Mouse (Mus musculus) liver (tissue): ENCODE data around the gene Kcnma1.

Experiments
- DNase-seq: peaks from one replicate; pipeline ENCODE4 v3.0.0-alpha.2; 2020; ENCODE audit warnings: mixed read lengths

Gene Kcnma1

DNA sequence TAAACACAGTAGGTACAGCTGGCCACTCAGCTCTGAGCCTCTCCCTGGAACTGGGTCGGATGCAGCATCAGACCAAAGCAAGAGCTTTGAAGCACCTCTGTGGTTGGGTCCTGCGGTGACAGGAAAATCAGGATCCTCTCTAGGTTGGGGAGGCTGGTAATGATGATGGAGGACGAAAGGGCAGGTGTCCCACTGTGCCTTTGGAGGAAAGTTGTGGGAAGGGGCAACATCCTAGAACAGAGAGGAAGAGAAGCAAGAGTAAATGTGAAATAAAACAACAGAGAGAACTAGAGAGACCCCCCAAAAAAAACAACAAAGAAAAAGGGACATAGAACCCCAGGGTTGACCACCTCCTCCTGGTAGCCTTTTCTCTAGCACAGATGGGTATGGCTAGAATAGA, at the start of gene Kcnma1:
TSS of gene Kcnma1 (minus strand) at position 101 of the 400 bp plus-strand sequence.
- no peak for DNase-seq

DNA sequence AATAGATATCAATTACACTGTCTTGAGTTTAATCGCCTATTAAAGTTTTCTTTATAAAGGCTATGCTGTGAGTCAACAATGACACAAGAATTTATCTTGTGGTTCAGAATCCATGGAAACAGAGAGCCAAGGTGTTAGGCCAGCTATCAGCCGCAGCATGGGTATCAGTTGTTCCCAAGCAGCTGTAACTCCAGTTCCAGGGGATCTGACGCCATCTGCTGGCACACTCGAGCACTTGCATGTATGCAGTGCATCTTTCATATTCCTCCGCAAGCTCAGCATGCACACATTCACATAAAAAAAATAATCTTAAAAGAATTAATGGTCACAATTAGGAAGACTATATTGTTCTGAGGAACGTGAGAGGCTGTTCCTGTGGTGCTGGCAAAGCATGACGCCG, 45.5 kb upstream of the Kcnma1 start:
- DNase-seq: peak; percentile 25

GRCm38 (mm10) chr14:24059287-24059686, 45.0 kb upstream of the Kcnma1 start:
- no peak for DNase-seq

GRCm38 (mm10) chr14:24051821-24052220, 37.5 kb upstream of the Kcnma1 start:
- no peak for DNase-seq

DNA sequence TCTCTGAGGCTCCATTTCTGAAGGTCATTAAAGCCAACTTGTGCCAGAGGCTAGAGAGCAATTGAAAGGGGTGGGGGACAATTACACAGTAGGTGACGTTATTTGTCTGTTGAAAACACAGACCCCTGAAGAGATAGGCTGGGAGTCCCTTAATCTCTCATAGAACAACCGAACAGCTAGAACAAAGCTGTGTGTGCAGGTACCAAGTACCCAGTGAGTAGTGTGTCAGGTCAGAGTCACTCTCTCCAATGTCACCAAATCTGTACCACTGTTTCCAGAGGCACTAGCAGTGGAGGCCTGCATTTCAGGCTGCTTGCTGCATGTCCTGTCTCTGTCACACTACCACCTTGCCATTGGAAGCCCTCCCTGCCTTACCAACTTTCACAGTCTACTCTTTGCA, 22.3 kb upstream of the Kcnma1 start:
- no peak for DNase-seq

DNA sequence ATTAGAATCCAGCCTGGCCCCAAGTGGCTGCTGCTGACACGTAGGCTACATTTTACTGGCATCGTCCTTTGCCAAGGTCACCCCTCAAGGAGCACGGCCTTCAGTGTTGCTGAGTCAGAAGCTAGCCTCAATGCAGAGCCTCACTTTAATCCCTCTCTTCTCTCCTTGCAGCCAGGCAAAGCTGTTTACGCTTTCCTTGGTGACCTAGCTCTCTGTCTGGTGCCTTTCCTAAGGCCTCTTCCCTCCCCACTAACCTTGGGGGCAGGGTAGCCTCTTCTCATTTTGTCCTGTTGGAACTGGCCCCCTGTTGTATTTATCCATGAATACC, 21.9 kb upstream of the Kcnma1 start:
- DNase-seq: no peak

DNA sequence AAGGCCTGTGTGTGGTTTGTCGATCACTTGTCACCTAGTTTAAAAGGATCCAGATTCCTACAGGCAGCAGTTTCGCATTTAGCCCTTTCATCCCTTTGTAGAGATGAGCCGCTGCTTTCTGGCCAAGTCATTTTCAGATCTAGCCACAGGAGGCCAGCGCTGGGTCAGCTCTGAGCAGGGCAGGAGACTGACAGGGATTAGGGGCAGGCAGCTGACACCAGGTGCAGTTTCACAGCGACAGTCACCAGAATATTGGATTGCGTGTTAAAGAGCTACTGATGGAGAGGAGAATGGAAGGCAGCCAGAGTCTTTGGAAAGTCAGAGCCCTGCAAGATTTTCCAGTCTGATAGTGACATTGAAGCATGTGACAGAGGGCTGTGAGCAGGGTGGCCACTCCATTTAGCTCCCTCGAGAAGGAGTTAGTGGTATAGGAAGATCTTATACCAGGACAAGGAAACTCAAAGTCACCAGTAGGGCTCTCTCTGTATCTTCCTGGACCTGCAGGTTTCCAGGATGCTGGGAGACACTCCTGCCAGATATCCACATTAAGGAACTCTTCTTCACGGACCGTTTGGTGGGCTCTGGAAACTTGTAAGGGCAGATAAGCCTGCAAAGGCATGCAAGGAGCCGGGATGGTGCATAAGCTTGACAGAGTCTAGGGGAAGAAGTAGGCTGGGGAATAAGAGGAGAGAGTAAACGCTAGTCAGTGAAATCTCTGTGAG, 21.4 kb upstream of the Kcnma1 start:
- no peak for DNase-seq

GRCm38 (mm10) chr14:24032876-24033389, 18.6 kb upstream of the Kcnma1 start:
- no peak for DNase-seq

DNA sequence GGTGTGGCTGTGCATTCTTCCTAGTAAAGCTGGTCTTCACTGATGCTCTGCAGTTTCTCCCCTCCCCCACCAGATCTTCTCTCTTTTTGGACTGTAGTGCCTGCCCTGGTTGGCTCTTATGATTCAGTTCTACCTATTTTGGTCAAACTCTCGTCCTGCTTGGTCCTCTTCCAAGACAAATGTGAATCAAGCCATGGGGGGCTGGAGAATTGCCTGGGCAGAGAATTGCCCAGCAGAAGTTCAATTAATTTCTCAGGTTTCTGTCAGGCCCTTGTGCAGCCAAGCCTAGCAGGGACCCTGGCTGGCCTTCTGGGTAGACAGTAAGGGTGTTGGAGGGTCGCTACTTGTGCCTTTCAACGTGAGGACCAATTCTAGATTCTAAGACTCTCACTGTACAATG, 17.9 kb upstream of the Kcnma1 start:
- no peak for DNase-seq

DNA sequence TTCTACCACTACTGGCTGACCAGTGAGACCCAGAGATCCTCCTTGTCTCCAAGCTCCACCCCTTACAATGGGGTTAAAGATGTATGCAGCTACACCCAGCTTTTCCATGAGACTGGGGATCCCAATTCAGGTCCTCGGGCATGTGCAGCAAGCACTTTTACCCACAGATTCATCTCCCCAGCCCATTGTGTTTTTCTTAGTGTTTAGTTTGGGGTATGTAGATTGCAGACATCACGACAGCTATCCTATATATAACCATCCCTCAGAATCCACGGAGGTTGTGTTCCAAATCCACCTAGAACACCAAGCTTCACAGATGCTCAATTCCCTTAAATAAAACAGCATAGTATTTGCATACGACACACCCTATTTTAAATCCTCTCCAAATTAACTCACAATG, 6.4 kb upstream of the Kcnma1 start:
- no peak for DNase-seq

GRCm38 (mm10) chr14:24009978-24010377, 4.3 kb downstream of the Kcnma1 start:
- DNase-seq: no peak

- DNase-seq: peak; percentile 51
These were observed 6.0 kb downstream of the Kcnma1 start for GRCm38 (mm10) chr14:24008252-24008651.

GRCm38 (mm10) chr14:24006276-24006675, 8.0 kb downstream of the Kcnma1 start:
- DNase-seq: no peak

- DNase-seq: peak; percentile 10
These were observed 9.6 kb downstream of the Kcnma1 start for GRCm38 (mm10) chr14:24004471-24005271.

GRCm38 (mm10) chr14:24003450-24004381, 10.6 kb downstream of the Kcnma1 start:
- peak; percentile 9 for DNase-seq

DNA sequence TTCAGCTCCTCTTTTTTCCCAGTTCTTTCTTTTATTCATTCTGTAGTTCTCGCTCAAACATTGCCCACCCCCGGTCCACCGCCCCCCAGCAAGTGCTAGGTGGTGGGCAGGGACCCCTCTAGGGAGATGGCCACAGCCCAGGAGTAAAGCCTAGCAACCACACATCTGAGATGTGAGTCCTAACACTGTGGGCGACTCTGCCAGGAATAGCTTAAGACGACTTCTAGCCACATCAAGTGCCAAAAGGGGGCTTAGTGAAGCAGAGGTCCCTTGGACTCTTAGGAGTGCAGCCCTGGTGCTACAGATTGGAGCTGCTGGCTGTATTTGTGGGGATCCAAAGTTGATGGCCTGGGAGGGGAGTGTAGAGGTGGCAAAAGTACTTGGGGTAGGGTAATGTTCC, 11.6 kb downstream of the Kcnma1 start:
- no peak for DNase-seq

- no peak for DNase-seq
These were observed 16.4 kb downstream of the Kcnma1 start for GRCm38 (mm10) chr14:23997912-23998311.

- DNase-seq: no peak
These were observed 18.5 kb downstream of the Kcnma1 start for GRCm38 (mm10) chr14:23995831-23996230.

DNA sequence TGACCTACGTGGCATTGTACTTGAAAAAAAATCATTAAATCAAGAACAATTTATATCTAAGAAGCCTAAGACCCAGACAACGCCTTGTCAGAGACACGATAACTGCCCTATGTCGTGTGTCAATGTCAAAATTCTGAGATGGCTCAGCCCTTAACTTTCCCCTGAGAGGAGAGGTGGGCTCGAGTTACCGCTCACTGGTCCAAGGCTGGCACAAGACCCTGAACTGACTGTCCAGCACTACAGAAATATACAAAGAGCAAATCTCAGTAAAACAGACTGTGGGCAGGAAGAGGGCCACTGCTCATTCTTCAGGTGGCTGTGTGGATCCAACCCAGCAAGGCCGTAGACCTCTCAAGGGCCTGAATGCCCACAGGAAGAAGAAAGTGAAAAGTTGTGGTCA, 23.4 kb downstream of the Kcnma1 start:
- DNase-seq: no peak

DNA sequence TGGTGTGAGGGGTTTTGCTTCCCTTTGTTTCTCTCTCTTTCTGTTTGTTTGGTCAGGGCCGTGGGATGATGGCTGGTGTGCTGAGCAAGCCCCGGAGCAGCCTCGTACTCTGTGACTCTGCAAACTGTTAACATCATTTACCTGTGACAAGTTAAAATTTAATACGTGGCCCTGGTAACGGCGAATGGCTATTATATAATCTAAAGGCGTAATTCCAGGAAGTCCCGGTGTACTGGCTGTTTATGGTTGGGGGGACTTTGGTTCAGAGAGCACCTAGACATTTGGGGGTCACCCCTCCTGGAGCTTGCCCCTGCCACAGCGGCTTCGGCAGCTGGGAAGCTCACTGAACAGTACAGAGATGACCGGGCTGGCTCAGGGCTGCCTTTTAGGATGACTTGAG, 24.6 kb downstream of the Kcnma1 start:
- no peak for DNase-seq

DNA sequence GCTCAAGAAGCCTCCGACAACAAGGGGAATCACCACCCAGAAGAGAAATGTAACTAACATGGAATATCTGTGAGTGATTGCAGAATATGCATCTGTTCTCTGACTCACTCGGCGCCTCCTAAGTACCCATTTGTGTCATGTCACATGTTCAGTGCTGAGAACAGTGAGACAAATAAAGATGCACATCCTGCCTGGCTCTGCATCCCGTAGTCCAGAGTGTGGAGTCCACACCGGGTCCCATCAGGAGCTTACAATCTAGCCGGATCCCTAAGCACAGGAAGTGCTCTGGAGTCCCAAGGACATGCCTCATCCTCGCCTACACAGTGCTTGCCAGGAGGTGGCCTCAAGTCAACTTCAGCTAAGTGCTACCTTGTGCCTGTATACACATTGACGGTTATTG, 32.1 kb downstream of the Kcnma1 start:
- no peak for DNase-seq

DNA sequence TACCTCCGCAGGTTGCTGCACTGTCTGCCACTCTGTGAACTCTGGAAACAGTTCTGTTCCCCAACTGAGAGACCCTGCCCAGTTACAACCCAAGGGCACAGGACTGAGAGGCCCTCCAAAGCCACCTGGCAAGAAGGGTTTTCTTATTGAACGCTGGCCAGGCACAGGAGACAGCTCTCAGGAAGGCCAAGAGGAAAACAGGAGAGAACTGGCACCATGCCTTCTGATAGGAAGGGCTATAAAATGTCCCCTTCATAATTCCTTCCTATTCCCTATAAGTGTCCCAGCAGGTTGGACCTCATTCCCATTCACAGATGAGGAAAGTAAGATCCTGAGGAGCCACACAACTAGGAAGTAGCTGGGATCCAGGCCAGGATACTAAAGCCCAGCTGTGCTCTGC, 39.6 kb downstream of the Kcnma1 start:
- no peak for DNase-seq

GRCm38 (mm10) chr14:23966471-23966870, 47.8 kb downstream of the Kcnma1 start:
- no peak for DNase-seq
